Mouse (Mus musculus): ENCODE measurements at regions not wholly inside any gene's neighbourhood (a gene's known extent, or its start where the extent isn't known, plus 50 kb on each side); places are given as distances from the start of the nearest gene placed in this dataset.

- no peaks in the 10 kb centered on the region for H3K36me3 ChIP-seq (ENCODE audit: control insufficient read depth, insufficient read depth, low read length)
- no peak overlapping the region for H3K4me3 ChIP-seq (ENCODE audit: low read depth, low read length)
- no peak overlapping the region for H3K9ac ChIP-seq (ENCODE audit: low read length)
- 85% methylated on average over 1 of the region's 1 CpGs for WGBS
- no peaks in the 10 kb centered on the region for H3K27me3 ChIP-seq (replicated peaks; ENCODE audit: control insufficient read depth, insufficient read depth, low read length)
- H3K4me2 ChIP-seq (ENCODE audit: low read length), result no peak overlapping the region
- no peak overlapping the region for H3K27ac ChIP-seq (ENCODE audit: low read depth)
- H3K4me1 ChIP-seq (replicated peaks; ENCODE audit: control insufficient read depth, insufficient read depth, low read length), result no peaks in the 10 kb centered on the region
- DNase-seq (ENCODE audit: low spot score), result no peak
- no peak for ATAC-seq (replicated peaks; ENCODE audit: low FRiP score, low TSS enrichment, low read depth)
- H3K9me3 ChIP-seq (ENCODE audit: control insufficient read depth, low read length), result no peaks in the 10 kb centered on the region
Observed at GRCm38 (mm10) chr4:67861801-67862200, 1034.4 kb downstream of the Tlr4 start.

- 79% methylated on average over 4 of the region's 4 CpGs for WGBS
- Histone ChIP-seq H3K9me3 (ENCODE audit: control insufficient read depth, low read length) (no peaks in the 10 kb centered on the region), H3K27me3 (replicated peaks; ENCODE audit: control insufficient read depth, insufficient read depth, low read length) (no peaks in the 10 kb centered on the region), H3K4me3 (ENCODE audit: low read depth, low read length) (no peak overlapping the region), H3K36me3 (ENCODE audit: control insufficient read depth, insufficient read depth, low read length) (no peaks in the 10 kb centered on the region), H3K4me1 (replicated peaks; ENCODE audit: control insufficient read depth, insufficient read depth, low read length) (no peaks in the 10 kb centered on the region), H3K4me2 (ENCODE audit: low read length) (no peak overlapping the region), H3K27ac (ENCODE audit: low read depth) (no peak overlapping the region), H3K9ac (ENCODE audit: low read length) (no peak overlapping the region)
- ATAC-seq (replicated peaks; ENCODE audit: low FRiP score, low TSS enrichment, low read depth), result no peak
- DNase-seq (ENCODE audit: low spot score), result no peak
Observed at GRCm38 (mm10) chr4:67853001-67853400, 1025.6 kb downstream of the Tlr4 start.

- WGBS, result 77% methylated on average over 4 of the region's 4 CpGs
- Histone ChIP-seq H3K36me3 (ENCODE audit: control insufficient read depth, insufficient read depth, low read length) (no peaks in the 10 kb centered on the region), H3K4me1 (replicated peaks; ENCODE audit: control insufficient read depth, insufficient read depth, low read length) (no peaks in the 10 kb centered on the region), H3K4me2 (ENCODE audit: low read length) (no peak overlapping the region), H3K27me3 (replicated peaks; ENCODE audit: control insufficient read depth, insufficient read depth, low read length) (no peaks in the 10 kb centered on the region), H3K4me3 (ENCODE audit: low read depth, low read length) (no peak overlapping the region), H3K9ac (ENCODE audit: low read length) (no peak overlapping the region), H3K27ac (ENCODE audit: low read depth) (no peak overlapping the region), H3K9me3 (ENCODE audit: control insufficient read depth, low read length) (no peaks in the 10 kb centered on the region)
- no peak for DNase-seq (ENCODE audit: low spot score)
- no peak for ATAC-seq (replicated peaks; ENCODE audit: low FRiP score, low TSS enrichment, low read depth)
Observed at GRCm38 (mm10) chr4:67833397-67833796, 1006.0 kb downstream of the Tlr4 start.

- H3K27me3 ChIP-seq (replicated peaks; ENCODE audit: control insufficient read depth, insufficient read depth, low read length), result no peaks in the 10 kb centered on the region
- H3K9me3 ChIP-seq (ENCODE audit: control insufficient read depth, low read length), result no peaks in the 10 kb centered on the region
- no peak overlapping the region for H3K27ac ChIP-seq (ENCODE audit: low read depth)
- no peaks in the 10 kb centered on the region for H3K36me3 ChIP-seq (ENCODE audit: control insufficient read depth, insufficient read depth, low read length)
- ATAC-seq (replicated peaks; ENCODE audit: low FRiP score, low TSS enrichment, low read depth) (no peak), DNase-seq (ENCODE audit: low spot score) (no peak)
- no peak overlapping the region for H3K4me2 ChIP-seq (ENCODE audit: low read length)
- no peak overlapping the region for H3K4me3 ChIP-seq (ENCODE audit: low read depth, low read length)
- H3K9ac ChIP-seq (ENCODE audit: low read length), result no peak overlapping the region
- no peaks in the 10 kb centered on the region for H3K4me1 ChIP-seq (replicated peaks; ENCODE audit: control insufficient read depth, insufficient read depth, low read length)
- WGBS, result 58% methylated on average over 1 of the region's 1 CpGs
Observed at GRCm38 (mm10) chr4:67825484-67825883, 998.1 kb downstream of the Tlr4 start.

- no peak overlapping the region for H3K27ac ChIP-seq (ENCODE audit: low read depth)
- H3K4me3 ChIP-seq (ENCODE audit: low read depth, low read length), result no peak overlapping the region
- ATAC-seq (replicated peaks; ENCODE audit: low FRiP score, low TSS enrichment, low read depth), result no peak
- no peak overlapping the region for H3K9ac ChIP-seq (ENCODE audit: low read length)
- 56% methylated on average over 1 of the region's 1 CpGs for WGBS
- H3K4me2 ChIP-seq (ENCODE audit: low read length), result no peak overlapping the region
- no peaks in the 10 kb centered on the region for H3K36me3 ChIP-seq (ENCODE audit: control insufficient read depth, insufficient read depth, low read length)
- no peaks in the 10 kb centered on the region for H3K9me3 ChIP-seq (ENCODE audit: control insufficient read depth, low read length)
- H3K4me1 ChIP-seq (replicated peaks; ENCODE audit: control insufficient read depth, insufficient read depth, low read length), result no peaks in the 10 kb centered on the region
- no peak for DNase-seq (ENCODE audit: low spot score)
- no peaks in the 10 kb centered on the region for H3K27me3 ChIP-seq (replicated peaks; ENCODE audit: control insufficient read depth, insufficient read depth, low read length)
Observed at GRCm38 (mm10) chr4:67796050-67796449, 968.7 kb downstream of the Tlr4 start.
